Mouse (Mus musculus): ENCODE measurements around the gene Cd84.
"Not testable (repeated sequence)": the region's sequence is repeated elsewhere in the genome, so short reads cannot be mapped to it uniquely, and the experiment has no call there.

The Cd84 gene

DNA sequence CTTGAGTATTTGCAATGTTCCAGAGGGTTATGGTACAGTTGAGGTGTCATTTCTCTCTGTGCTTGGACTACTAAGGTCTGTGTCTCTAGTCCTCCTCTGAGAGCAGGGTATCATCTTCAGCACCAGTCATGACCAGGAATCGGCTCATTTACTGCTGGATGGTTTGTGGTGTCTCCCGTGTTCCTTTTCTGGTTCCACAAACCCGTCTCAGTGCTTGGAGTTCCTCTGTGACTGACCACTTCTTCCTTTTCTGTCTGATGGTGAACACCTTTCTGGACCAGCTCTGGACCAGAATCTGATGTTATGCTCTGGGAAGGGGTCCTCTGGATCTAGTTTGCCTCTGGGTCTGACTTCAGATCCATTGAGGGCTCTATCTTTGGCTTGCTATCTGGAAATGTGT, at the start of gene Cd84:
Cd84 (plus strand) TSS at position 210 of the 400 bp plus-strand sequence.
- no peak for DNase-seq (ENCODE audit: low spot score)

- DNase-seq (ENCODE audit: low spot score) = no peak
These were observed 48.0 kb upstream of the Cd84 start for GRCm38 (mm10) chr1:171791491-171791890.

DNA sequence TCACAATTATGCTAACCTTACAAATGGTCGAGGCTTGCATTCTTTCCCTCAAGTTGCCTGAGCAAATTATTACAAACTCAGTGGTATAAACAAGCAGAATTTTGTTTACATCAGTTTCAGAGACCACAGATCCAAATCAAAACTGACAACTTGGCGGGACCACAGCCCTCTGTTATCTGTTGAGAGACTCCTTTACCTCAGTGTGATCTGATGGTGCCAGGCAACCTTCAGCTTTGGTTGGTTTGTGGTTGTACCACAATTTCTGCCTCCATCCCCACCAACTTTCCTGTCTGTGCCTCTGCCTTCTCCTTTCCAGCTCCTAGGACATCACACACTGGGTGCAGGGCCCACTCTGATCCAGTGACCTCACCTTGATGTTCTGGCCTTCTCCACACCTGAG, 43.3 kb upstream of the Cd84 start:
- no peak for DNase-seq (ENCODE audit: low spot score)

- DNase-seq (ENCODE audit: low spot score) = no peak
These were observed 41.7 kb upstream of the Cd84 start for GRCm38 (mm10) chr1:171797840-171798239.

DNA sequence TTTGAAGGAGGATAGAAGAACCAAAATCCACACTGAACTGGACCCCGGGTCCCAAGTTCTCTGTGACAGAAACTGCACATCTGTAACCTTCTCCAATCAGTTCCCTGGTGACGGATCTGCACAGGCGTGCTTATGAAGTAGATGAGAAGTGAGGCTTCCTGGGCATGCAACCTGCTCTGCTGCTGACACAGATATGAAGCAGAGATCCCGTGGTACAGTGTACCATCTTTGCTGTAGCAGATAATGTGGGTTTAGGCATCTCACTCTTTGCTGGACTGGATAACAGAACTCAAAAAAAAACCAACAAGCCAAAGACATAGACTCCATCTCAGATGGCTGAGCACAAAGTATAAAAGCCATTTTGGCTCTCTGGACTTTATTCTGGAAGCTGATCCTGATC, 39.8 kb upstream of the Cd84 start:
- DNase-seq (ENCODE audit: low spot score) = no peak

DNA sequence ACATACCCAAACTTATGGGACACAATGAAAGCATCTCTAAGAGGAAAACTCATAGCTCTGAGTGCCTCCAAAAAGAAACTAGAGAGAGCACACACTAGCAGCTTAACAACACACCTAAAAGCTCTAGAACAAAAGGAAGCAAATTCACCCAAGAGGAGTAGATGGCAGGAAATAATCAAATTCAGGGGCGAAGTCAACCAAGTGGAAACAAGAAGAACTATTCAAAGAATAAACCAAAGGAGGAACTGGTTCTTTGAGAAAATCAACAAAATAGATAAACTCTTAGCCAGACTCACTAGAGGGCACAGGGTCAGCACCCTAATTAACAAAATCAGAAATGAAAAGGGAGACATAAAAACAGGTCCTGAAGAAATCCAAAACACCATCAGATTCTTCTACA, 28.4 kb upstream of the Cd84 start:
- DNase-seq (ENCODE audit: low spot score) = not testable (repeated sequence)

DNA sequence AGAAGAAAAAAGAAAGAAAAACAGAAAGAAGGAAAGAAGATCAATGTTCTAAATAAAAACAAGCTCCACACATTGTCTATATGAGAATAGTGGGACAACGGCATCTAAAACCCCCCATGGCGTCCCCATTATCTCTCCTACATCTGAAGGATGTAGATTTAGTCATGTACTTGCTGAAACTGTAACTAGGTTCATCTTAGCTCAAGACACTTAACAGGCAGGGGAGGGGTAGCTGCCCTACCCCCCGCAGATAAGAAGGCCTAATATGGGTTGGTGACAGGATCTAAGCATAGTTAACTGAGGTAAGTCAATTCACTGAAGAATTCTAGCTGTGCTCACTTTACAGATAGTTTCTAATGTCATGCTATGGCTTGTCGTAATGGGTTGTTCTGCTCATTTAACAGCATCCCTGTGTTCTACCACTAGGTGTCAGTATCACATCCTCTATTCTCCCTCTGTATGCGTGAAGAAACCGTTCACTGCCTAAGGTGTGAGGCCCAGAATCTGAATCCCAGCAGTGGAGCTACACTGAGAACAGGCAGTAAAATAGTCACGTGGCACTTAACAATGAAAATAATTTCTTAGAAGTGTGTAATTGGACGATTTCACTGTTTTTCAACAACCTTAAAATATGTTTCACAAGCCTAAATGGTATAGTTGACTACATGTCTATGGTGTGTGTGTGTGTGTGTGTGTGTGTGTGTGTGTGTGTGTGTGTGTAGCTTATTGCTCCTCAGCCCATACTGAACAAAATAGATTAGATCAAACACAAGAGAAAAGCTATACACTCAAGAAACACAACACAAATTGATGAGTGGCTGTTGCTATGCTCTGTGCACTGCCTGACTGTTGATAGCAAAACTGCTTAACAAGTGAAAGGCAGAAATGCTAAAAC, 23.7 kb upstream of the Cd84 start:
- peak; percentile 73 for DNase-seq (ENCODE audit: low spot score)

DNA sequence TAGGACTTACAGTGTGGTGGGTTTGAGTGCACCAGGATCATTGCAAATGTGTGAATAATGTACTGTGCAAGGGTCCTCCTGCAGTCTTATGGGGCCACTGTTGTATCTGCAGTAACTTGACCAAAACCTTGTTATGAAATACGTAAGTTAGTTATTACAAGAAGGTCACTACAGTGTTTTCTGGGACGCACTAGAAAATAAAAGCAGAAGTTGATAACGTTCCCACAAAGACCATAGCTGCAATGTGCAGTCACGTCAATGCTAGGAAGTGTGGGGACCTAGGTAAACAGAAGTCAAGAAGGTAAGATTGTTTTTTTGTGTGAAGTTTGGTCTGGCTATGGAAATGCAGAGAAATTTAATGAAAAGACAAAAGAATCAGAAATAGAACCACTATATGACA, 22.5 kb upstream of the Cd84 start:
- DNase-seq (ENCODE audit: low spot score) = no peak

DNA sequence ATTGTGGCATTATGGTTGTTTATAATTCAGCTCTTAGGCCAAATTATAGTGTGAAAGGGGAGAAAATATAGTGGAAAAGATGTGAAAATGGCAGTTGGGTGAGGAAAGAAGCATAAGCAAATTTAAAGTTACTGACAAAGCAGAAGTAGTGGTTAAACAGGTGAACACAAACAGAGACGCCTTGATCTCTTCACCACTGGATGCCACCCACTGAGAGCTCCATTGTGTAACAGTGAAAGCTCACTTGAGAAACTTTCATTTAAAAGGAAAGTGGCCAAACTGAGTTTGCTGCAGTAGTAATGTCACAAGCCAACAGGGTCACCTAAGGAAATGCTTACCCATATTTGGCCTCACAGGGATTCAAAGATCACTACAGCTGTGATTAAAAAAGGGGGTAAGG, 18.2 kb upstream of the Cd84 start:
- DNase-seq (ENCODE audit: low spot score) = no peak

DNA sequence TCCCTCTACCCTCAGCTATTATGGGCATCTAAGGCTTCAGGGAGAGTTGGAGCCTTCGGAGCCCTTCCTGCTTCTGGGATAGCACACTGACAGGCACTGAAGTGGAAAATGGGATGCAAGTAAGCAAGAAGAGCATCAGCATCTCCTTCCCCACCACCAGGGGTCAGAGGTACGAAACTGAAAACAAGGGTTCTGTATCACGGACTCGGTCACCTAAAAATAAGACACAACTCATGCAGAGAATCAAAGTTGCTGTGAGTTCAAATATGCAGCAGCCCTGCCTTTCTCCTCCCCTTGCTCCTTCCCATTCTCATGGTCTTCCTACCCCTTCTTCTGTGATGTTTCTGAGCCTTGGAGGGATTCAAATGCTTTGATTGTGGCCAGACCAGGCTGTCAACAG, 14.0 kb upstream of the Cd84 start:
- no peak for DNase-seq (ENCODE audit: low spot score)

GRCm38 (mm10) chr1:171826164-171826563, 13.3 kb upstream of the Cd84 start:
- DNase-seq (ENCODE audit: low spot score) = peak; percentile 43

DNA sequence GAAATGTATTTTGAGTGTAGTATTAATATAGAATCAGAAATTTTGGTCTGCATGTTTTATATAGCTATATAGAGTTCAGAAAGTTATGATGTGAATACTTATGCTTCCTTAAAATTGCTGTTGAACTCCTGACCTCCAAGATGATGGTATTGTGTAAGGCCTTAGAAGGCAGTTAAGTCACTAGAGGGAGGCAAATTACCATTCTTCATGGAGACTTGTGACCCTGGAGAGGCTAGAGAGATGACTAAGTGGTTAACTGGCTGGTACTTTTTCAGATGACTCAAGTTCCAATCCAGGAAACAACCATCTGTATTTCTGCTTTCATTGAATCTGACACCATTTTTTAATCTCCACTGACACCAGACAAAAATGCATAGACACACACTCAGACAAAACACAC, 11.8 kb upstream of the Cd84 start:
- DNase-seq (ENCODE audit: low spot score) = peak; percentile 30

- DNase-seq (ENCODE audit: low spot score) = peak; percentile 60
These were observed 1.0 kb downstream of the Cd84 start for GRCm38 (mm10) chr1:171840450-171841023.

DNA sequence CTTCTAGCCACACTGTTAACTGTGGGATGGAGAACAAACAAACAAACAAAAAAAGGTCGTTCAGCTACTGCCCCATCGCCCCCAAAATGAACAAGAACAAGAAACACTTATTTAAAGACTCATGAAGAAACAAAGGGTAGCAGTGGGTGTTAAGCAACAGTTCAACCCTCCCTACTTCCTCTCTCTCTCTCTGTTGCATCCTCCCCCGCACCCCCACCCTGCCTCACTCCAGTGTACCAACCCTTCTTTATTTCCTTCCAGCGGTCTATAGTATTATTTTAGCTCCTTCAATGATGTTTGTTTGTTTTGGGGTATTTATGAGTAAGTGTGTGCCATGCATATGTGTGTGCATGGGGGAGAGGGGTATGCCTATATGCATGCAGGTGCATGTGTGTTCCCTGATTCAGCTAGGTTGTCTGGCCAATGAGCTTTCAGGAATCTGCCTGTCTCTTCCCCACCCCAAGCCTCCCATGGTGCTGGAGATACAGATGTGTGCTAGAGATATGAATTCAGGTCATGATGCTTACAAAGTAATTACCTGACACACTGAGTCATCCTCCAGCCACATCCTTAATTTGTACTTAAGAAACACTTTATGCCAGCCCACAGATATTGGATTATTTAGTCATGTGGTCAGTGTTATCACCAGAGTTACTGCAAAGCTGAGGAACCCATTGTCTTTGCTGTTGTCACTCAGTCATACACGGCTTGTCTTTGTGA, 5.7 kb downstream of the Cd84 start:
- DNase-seq (ENCODE audit: low spot score) = peak; percentile 53

GRCm38 (mm10) chr1:171848201-171848600, 8.7 kb downstream of the Cd84 start:
- DNase-seq (ENCODE audit: low spot score) = no peak

GRCm38 (mm10) chr1:171848757-171849156, 9.3 kb downstream of the Cd84 start:
- DNase-seq (ENCODE audit: low spot score) = no peak

- no peak for DNase-seq (ENCODE audit: low spot score)
These were observed 10.0 kb downstream of the Cd84 start for GRCm38 (mm10) chr1:171849454-171849853.

GRCm38 (mm10) chr1:171865467-171865866, 26.0 kb downstream of the Cd84 start:
- DNase-seq (ENCODE audit: low spot score) = no peak

GRCm38 (mm10) chr1:171886989-171887388, 47.5 kb downstream of the Cd84 start:
- no peak for DNase-seq (ENCODE audit: low spot score)

- not testable (repeated sequence) for DNase-seq (ENCODE audit: low spot score)
These were observed 55.9 kb downstream of the Cd84 start, which contains the start of gene Gm10521 for GRCm38 (mm10) chr1:171895364-171895763. Gene Gm10521 (plus strand): TSS chr1:171895664.

DNA sequence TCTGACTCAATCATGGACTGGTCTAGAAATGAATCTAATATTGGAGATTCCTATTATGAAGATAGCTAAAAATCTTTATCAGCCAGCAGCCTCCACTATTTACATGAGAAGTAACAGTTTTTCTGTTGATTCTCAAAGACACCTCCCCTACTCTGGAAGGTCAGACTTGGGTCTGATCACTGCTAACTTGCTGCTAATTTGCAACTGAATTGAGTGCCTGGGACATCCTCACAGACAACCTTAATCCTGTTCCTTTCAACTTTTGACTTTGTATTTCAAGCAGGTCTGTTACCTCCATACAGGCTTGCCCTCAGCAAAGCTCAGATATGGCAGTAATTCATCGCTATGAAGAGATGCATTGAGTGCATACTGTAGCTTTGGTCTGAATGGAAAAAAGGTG, 64.5 kb downstream of the Cd84 start:
- no peak for DNase-seq (ENCODE audit: low spot score)

GRCm38 (mm10) chr1:171915638-171916458, 76.4 kb downstream of the Cd84 start:
- DNase-seq (ENCODE audit: low spot score) = peak; percentile 37

Measured in T-cell, adult 2 months (primary cell).